Mouse (Mus musculus) liver, embryonic 14.5 days (tissue): ENCODE results near the gene Creb5.

Source experiments
- CTCF ChIP-seq: IDR thresholded peaks from 2 replicates; pipeline ENCODE4 v1.5.1; 2016; ENCODE audit warnings: antibody characterized with exemption, low read depth, control low read depth
- EP300 ChIP-seq: IDR thresholded peaks from 2 replicates; pipeline ENCODE4 v1.6.1; 2016; ENCODE audit warnings: antibody characterized with exemption, low read depth

GRCm38 (mm10) chr6:53459995-53460747 is 173.1 kb downstream of the Creb5 start:
- TF ChIP-seq CTCF (no peak), EP300 (no peak)
